Mouse (Mus musculus) forebrain, postnatal 0 days (tissue): ENCODE measurements around the gene Hdc. TPM values are rescaled to one million over a fixed set of nuclear protein-coding genes. Genes with fewer than 3 reads are reported as not detected.

ENCODE experiments used
- ATAC-seq: fragments of 200-750 bp; cut with Nextera tagmentation; 2 replicates; pipeline ENCODE4 v1.8.0; 2017; ENCODE audit warnings: mild to moderate bottlenecking, moderate library complexity
- DNase-seq: peaks from one replicate; pipeline ENCODE4 v3.0.0-alpha.2; 2015
- H3K27ac ChIP-seq: fragments of 300-500 bp; sonication (generic); 2 replicates; pipeline ENCODE4 v1.5.1; 2014; ENCODE audit warnings: low read depth, mild to moderate bottlenecking, antibody characterized with exemption, low read length, moderate library complexity, mixed read lengths
- H3K27me3 ChIP-seq: fragments of 300-500 bp; sonication (generic); 2 replicates; pipeline ENCODE4 v1.6.1; 2014; ENCODE audit warnings: mild to moderate bottlenecking, low read length, mixed read lengths; ENCODE audit not compliant: insufficient read depth
- H3K36me3 ChIP-seq: fragments of 300-500 bp; sonication (generic); 2 replicates; pipeline ENCODE4 v1.6.1; 2014; ENCODE audit warnings: mild to moderate bottlenecking, moderate library complexity; ENCODE audit not compliant: insufficient read depth
- H3K4me1 ChIP-seq: fragments of 300-500 bp; sonication (generic); 2 replicates; pipeline ENCODE4 v1.6.1; 2014; ENCODE audit warnings: antibody characterized with exemption; ENCODE audit not compliant: insufficient read depth
- H3K4me2 ChIP-seq: fragments of 300-500 bp; sonication (generic); 2 replicates; pipeline ENCODE4 v1.6.1; 2014; ENCODE audit warnings: low read depth, mild to moderate bottlenecking, moderate library complexity
- H3K4me3 ChIP-seq: fragments of 300-500 bp; sonication (generic); 2 replicates; pipeline ENCODE4 v1.5.1; 2014; ENCODE audit warnings: low read depth, low read length, mixed read lengths
- H3K9ac ChIP-seq: fragments of 300-500 bp; sonication (generic); 2 replicates; pipeline ENCODE4 v1.6.1; 2014; ENCODE audit warnings: mild to moderate bottlenecking
- H3K9me3 ChIP-seq: fragments of 300-500 bp; sonication (generic); 2 replicates; pipeline ENCODE4 v1.6.1; 2016; ENCODE audit warnings: low read length
- CTCF ChIP-seq: sonication (generic); IDR thresholded peaks from 2 replicates; pipeline ENCODE4 v1.5.1; 2016; ENCODE audit warnings: antibody characterized with exemption, control low read depth, low read depth
- WGBS: fragments of 180-500 bp; shearing (Covaris S2); extraction: QIAGEN DNeasy Blood & Tissue Kit; methylation state at CpG from one replicate; pipeline ENCODE4 v1.1.7; 2014; 5-methylcytosine and 5-hydroxymethylcytosine counted together
- polyA plus RNA-seq: library from polyadenylated mRNA; unstranded; fragments of >200 nt; fragmentation: Nextera tagmentation; extraction: Ambion mirVana; gene quantifications from 2 replicates; pipeline ENCODE4 v1.2.1, GENCODE M21; 2015
- total RNA-seq: library from RNA; depleted of rRNA; stranded (reverse); fragments of >200 nt; gene quantifications from 2 replicates; pipeline ENCODE4 v1.2.3, GENCODE M21; 2014

The Hdc gene
- total and polyA plus RNA-seq, 2 experiments from 2014 or later: 5.7 to 7.9 TPM

- ATAC-seq: no peak
- H3K4me2 ChIP-seq: no peak overlapping the region
Measured at GRCm38 (mm10) chr2:126600533-126600932, 18.6 kb downstream of the Hdc start.

GRCm38 (mm10) chr2:126599005-126599404, 20.1 kb downstream of the Hdc start:
- ATAC-seq (peak; percentile 60), DNase-seq (peak; percentile 22)
- peak; percentile 55 for TF ChIP-seq CTCF
- Histone ChIP-seq H3K27ac (no peak overlapping the region), H3K27me3 (no peaks in the 10 kb centered on the region), H3K36me3 (no peaks in the 10 kb centered on the region), H3K9me3 (no peaks in the 10 kb centered on the region), H3K4me1 (0 out of 2 replicates have a peak, but pooled peaks cover 3% of the 10 kb centered on the region), H3K4me2 (no peak overlapping the region), H3K4me3 (no peak overlapping the region), H3K9ac (no peak overlapping the region)
- WGBS: 12% methylated on average over 3 of the region's 3 CpGs

More at GRCm38 (mm10) chr2:126600533-126600932, 18.6 kb downstream of the Hdc start:
- no peaks in the 10 kb centered on the region for H3K27me3 ChIP-seq
- TF ChIP-seq CTCF: no peak
- no peak for DNase-seq
- H3K36me3 ChIP-seq: no peaks in the 10 kb centered on the region
- 81% methylated on average over 14 of the region's 14 CpGs for WGBS
- H3K9me3 ChIP-seq: no peaks in the 10 kb centered on the region
- H3K27ac ChIP-seq: no peak overlapping the region
- no peak overlapping the region for H3K9ac ChIP-seq
- no peaks in the 10 kb centered on the region for H3K4me1 ChIP-seq
- no peak overlapping the region for H3K4me3 ChIP-seq

GRCm38 (mm10) chr2:126598359-126598758, 20.7 kb downstream of the Hdc start:
- TF ChIP-seq CTCF: no peak
- ATAC-seq (no peak), DNase-seq (no peak)
- Histone ChIP-seq H3K9me3 (no peaks in the 10 kb centered on the region), H3K4me2 (no peak overlapping the region), H3K4me1 (0 out of 2 replicates have a peak, but pooled peaks cover 3% of the 10 kb centered on the region), H3K36me3 (no peaks in the 10 kb centered on the region), H3K4me3 (no peak overlapping the region), H3K27ac (no peak overlapping the region), H3K9ac (no peak overlapping the region), H3K27me3 (no peaks in the 10 kb centered on the region)
- 57% methylated on average over 2 of the region's 2 CpGs for WGBS

- Histone ChIP-seq H3K27me3 (no peaks in the 10 kb centered on the region), H3K9me3 (no peaks in the 10 kb centered on the region), H3K27ac (no peak overlapping the region), H3K36me3 (no peaks in the 10 kb centered on the region), H3K4me2 (no peak overlapping the region), H3K4me3 (no peak overlapping the region), H3K9ac (no peak overlapping the region), H3K4me1 (0 out of 2 replicates have a peak, but pooled peaks cover 3% of the 10 kb centered on the region)
- no peak for TF ChIP-seq CTCF
- WGBS: 86% methylated on average over 20 of the region's 20 CpGs
- DNase-seq: no peak
- no peak for ATAC-seq
Measured at GRCm38 (mm10) chr2:126597279-126598241, 21.5 kb downstream of the Hdc start.

- ATAC-seq (no peak), DNase-seq (no peak)
- Histone ChIP-seq H3K27ac (no peak overlapping the region), H3K4me1 (0 out of 2 replicates have a peak, but pooled peaks cover 3% of the 10 kb centered on the region), H3K9me3 (no peaks in the 10 kb centered on the region), H3K4me2 (no peak overlapping the region), H3K27me3 (no peaks in the 10 kb centered on the region), H3K4me3 (no peak overlapping the region), H3K9ac (no peak overlapping the region), H3K36me3 (no peaks in the 10 kb centered on the region)
- no peak for TF ChIP-seq CTCF
- 92% methylated on average over 7 of the region's 7 CpGs for WGBS
Measured at GRCm38 (mm10) chr2:126596347-126597072, 22.6 kb downstream of the Hdc start.

- WGBS: 33% methylated on average over 26 of the region's 26 CpGs
- DNase-seq: peak; percentile 77
- peak; percentile 83 for ATAC-seq
- no peaks in the 10 kb centered on the region for H3K36me3 ChIP-seq
- H3K4me2 ChIP-seq: peak overlapping the region; percentile 51
- 0 out of 2 replicates have a peak overlapping the region, but pooled peaks have one; percentile 18 for H3K9ac ChIP-seq
- peak; percentile 88 for TF ChIP-seq CTCF
- peak overlapping the region; percentile 21 for H3K4me3 ChIP-seq
- no peaks in the 10 kb centered on the region for H3K27me3 ChIP-seq
- H3K4me1 ChIP-seq: 0 out of 2 replicates have a peak, but pooled peaks cover 3% of the 10 kb centered on the region
- H3K9me3 ChIP-seq: no peaks in the 10 kb centered on the region
- no peak overlapping the region for H3K27ac ChIP-seq
Measured at GRCm38 (mm10) chr2:126593831-126594610, 25.1 kb downstream of the Hdc start.
